Mouse (Mus musculus): Measurements from ENCODE around the gene Gba. TPM values are rescaled to one million over a fixed set of nuclear protein-coding genes. Genes with fewer than 3 reads are reported as not detected.
A peak's percentile ranks its signal among the peaks of the same experiment; 100 is the strongest.

Gene Gba
- polyA plus RNA-seq, 1 experiment: 52.5 TPM

DNA sequence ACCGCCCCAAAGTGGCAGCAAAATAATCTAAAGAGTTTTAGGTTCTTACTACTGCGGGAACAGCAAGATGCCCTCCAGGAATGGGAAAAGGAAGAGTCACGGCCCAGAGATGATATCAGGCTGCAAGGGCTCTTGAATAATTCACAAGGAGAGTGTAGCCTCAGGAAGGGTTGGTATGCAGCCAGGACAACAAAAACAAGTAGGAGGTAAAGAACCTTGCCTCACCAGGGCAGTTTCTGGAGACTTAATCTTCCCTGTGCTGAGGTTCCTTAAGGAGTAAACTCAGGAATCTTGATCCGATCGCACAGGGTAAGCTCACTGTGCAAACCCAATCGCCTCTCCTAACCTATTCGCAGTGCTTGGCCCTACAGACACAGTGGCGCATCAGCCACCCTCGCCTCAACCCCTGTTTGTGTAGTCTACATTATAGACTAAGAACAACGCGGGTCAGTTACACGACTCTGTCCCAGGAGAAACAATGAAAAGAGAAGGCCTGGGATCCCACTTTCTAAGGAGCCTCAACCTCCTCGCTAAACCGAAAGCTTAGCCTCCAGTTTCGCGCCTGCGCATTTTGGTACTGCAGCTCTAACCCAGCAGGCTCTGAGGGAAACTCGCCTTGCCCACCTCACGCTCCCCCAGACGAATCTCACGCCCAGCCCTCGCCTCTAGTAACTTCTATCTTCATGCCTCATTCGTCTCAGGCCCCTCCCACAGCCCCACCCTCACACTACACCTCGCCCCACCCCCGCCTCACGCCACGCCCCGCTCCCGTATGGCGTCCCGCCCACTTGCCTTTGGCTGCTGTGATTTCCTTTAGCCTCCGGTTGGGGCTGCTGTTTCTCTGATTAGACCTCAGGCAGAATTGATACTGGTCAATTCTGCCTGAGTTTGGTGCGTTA lies 6.5 kb upstream of the Gba start:
- H3ac ChIP-seq (ENCODE audit: control insufficient read depth, insufficient read length): no peak overlapping the region
- H3K4me3 ChIP-seq: peak overlapping the region; percentile 31
- TF ChIP-seq POLR2AphosphoS2 (IDR thresholded peaks at IDR 0.05; ENCODE audit: insufficient read length, low read depth) (peak; percentile 86), MAX (IDR thresholded peaks at IDR 0.05; ENCODE audit: low read depth) (no peak), POLR2A (IDR thresholded peaks at IDR 0.05; ENCODE audit: insufficient read length, low read depth) (peak; percentile 78), TCF3 (IDR thresholded peaks at IDR 0.05; ENCODE audit: insufficient read length, low read depth) (no peak)
- H3K4me2 ChIP-seq (ENCODE audit: low read depth): peak overlapping the region; percentile 80
- H3K36me3 ChIP-seq (ENCODE audit: control insufficient read depth, insufficient read depth): no peaks in the 10 kb centered on the region
- H3K27me3 ChIP-seq (ENCODE audit: control insufficient read depth, insufficient read depth, insufficient read length): no peaks in the 10 kb centered on the region
- H3K79me2 ChIP-seq (ENCODE audit: control insufficient read depth, insufficient read depth): no peaks in the 10 kb centered on the region

DNA sequence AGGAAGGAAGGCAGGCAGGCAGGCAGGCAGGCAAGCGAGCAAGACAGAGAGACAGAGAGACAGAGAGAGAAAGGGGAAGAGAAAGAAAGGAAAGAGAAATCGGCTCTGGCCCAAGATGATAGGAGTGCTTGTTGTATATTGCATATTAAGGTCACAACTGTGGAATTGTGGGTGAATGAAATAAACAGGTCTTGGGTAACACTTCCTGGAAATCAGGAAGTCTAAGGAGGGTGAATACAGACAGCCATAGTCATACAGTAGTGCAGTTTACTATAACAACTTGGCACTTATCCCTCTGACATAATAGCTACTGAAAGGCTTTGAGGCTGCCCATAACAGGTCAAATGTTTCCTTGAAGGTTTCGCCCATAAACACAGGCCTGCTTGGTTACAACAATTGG lies 2.9 kb upstream of the Gba start:
- no peak overlapping the region for H3K4me2 ChIP-seq (ENCODE audit: low read depth)
- H3ac ChIP-seq (ENCODE audit: control insufficient read depth, insufficient read length): no peak overlapping the region
- TF ChIP-seq REST (IDR thresholded peaks at IDR 0.05; ENCODE audit: insufficient read depth, insufficient read length) (no peak), USF1 (IDR thresholded peaks at IDR 0.05; ENCODE audit: low read depth) (no peak), POLR2A (IDR thresholded peaks at IDR 0.05; ENCODE audit: insufficient read length, low read depth) (no peak), MAX (IDR thresholded peaks at IDR 0.05; ENCODE audit: low read depth) (no peak), MYOG (IDR thresholded peaks at IDR 0.05; ENCODE audit: control insufficient read depth in 1 of 3, insufficient read depth in 1 of 3, insufficient read length in 2 of 3, low read depth in 2 of 3) (no peak), E2F4 (IDR thresholded peaks at IDR 0.05; ENCODE audit: insufficient read depth) (no peak), MYOD1 (IDR thresholded peaks at IDR 0.05; ENCODE audit: control insufficient read depth in 1 of 3, insufficient read length in 2 of 3, low read depth in 2 of 3) (no peak), SRF (IDR thresholded peaks at IDR 0.05; ENCODE audit: control insufficient read depth, insufficient read length, low read depth) (no peak)
- peaks cover 6% of the 10 kb centered on the region for H3K79me2 ChIP-seq (ENCODE audit: control insufficient read depth, insufficient read depth)
- H3K4me3 ChIP-seq: no peak overlapping the region
- no peaks in the 10 kb centered on the region for H3K36me3 ChIP-seq (ENCODE audit: control insufficient read depth, insufficient read depth)
- H3K27me3 ChIP-seq (ENCODE audit: control insufficient read depth, insufficient read depth, insufficient read length): no peaks in the 10 kb centered on the region

DNA sequence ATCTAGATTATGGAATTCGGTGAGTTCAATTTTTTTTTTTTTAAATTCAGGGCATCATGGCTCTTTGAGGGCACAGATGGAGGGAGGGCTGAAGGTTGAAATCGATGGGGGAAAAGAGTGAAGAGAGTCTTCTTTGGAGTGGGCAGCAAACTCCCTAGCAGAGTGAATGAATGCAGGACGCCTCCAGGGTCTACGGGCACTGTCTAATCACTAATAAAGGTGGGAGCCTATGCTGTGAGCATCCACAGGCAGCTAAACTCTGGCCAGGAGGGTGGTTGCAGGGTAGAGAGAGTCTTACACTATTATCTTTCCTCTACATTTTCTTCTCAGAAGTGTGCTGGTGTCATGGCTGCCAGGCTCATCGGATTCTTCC lies 400 bp downstream of the Gba start:
- TF ChIP-seq MYOD1 (IDR thresholded peaks at IDR 0.05; ENCODE audit: control insufficient read depth in 1 of 3, insufficient read length in 2 of 3, low read depth in 2 of 3) (no peak), MYOG (IDR thresholded peaks at IDR 0.05; ENCODE audit: control insufficient read depth in 1 of 3, insufficient read depth in 1 of 3, insufficient read length in 2 of 3, low read depth in 2 of 3) (no peak), TCF12 (IDR thresholded peaks at IDR 0.05; ENCODE audit: insufficient read depth, poor library complexity, severe bottlenecking) (no peak), MAX (IDR thresholded peaks at IDR 0.05; ENCODE audit: low read depth) (no peak)
- H3K4me2 ChIP-seq (ENCODE audit: low read depth): peak overlapping the region; percentile 93
- peaks cover 8% of the 10 kb centered on the region for H3K36me3 ChIP-seq (ENCODE audit: control insufficient read depth, insufficient read depth)
- peak overlapping the region; percentile 29 for H3K4me3 ChIP-seq
- H3K27me3 ChIP-seq (ENCODE audit: control insufficient read depth, insufficient read depth, insufficient read length): no peaks in the 10 kb centered on the region
- no peak overlapping the region for H3ac ChIP-seq (ENCODE audit: control insufficient read depth, insufficient read length)
- H3K79me2 ChIP-seq (ENCODE audit: control insufficient read depth, insufficient read depth): peaks cover 6% of the 10 kb centered on the region

DNA sequence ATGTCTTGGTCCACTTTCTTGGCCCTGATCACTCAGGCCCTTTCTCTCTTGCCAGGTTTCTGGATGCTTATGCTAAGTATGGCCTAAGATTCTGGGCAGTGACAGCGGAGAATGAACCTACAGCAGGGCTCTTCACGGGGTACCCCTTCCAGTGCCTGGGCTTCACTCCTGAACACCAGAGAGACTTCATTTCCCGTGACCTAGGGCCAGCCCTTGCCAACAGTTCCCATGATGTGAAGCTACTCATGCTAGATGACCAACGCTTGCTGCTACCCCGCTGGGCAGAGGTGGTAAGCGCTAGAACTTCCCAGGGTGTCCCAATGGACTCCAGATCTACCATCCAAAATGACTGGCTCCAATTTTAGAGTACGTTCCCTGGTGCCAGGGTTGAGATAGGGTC lies 3.4 kb downstream of the Gba start:
- Histone ChIP-seq H3K27me3 (ENCODE audit: control insufficient read depth, insufficient read depth, insufficient read length) (no peaks in the 10 kb centered on the region), H3K36me3 (ENCODE audit: control insufficient read depth, insufficient read depth) (peaks cover 20% of the 10 kb centered on the region), H3K4me3 (no peak overlapping the region), H3ac (ENCODE audit: control insufficient read depth, insufficient read length) (no peak overlapping the region), H3K79me2 (ENCODE audit: control insufficient read depth, insufficient read depth) (peaks cover 6% of the 10 kb centered on the region), H3K4me2 (ENCODE audit: low read depth) (no peak overlapping the region)
- no peak for TF ChIP-seq SRF (IDR thresholded peaks at IDR 0.05; ENCODE audit: control insufficient read depth, insufficient read length, low read depth)
- no peak for TF ChIP-seq REST (IDR thresholded peaks at IDR 0.05; ENCODE audit: insufficient read depth, insufficient read length)
- no peak for TF ChIP-seq USF1 (IDR thresholded peaks at IDR 0.05; ENCODE audit: low read depth)
- TF ChIP-seq TCF12 (IDR thresholded peaks at IDR 0.05; ENCODE audit: insufficient read depth, poor library complexity, severe bottlenecking): no peak
- TF ChIP-seq MYOD1 (IDR thresholded peaks at IDR 0.05; ENCODE audit: control insufficient read depth in 1 of 3, insufficient read length in 2 of 3, low read depth in 2 of 3): no peak
- TF ChIP-seq CEBPB (IDR thresholded peaks at IDR 0.05; ENCODE audit: insufficient read depth, poor library complexity, severe bottlenecking): no peak
- no peak for TF ChIP-seq TCF3 (IDR thresholded peaks at IDR 0.05; ENCODE audit: insufficient read length, low read depth)
- no peak for TF ChIP-seq POLR2AphosphoS2 (IDR thresholded peaks at IDR 0.05; ENCODE audit: insufficient read length, low read depth)
- no peak for TF ChIP-seq MAX (IDR thresholded peaks at IDR 0.05; ENCODE audit: low read depth)
- no peak for TF ChIP-seq E2F4 (IDR thresholded peaks at IDR 0.05; ENCODE audit: insufficient read depth)
- TF ChIP-seq MYOG (IDR thresholded peaks at IDR 0.05; ENCODE audit: control insufficient read depth in 1 of 3, insufficient read depth in 1 of 3, insufficient read length in 2 of 3, low read depth in 2 of 3): no peak

DNA sequence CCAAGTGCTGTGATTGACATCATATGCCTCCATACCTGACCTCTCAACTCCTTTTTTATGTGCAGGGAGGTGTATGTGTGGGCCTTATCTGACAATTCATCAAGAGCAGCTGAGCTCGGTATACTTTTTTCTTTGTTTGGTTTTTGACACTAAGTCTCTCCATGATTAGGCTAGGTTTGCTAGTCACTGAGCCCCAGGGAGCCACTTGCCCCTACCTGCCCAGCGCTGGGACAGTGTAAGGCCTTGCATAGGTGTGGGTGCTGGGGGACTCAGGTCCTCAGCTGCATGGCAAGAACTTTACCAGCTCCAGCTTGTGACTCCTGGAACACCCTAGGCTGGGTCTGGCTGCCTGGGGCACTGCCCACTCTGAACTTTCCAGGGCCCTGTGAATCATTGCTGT lies 4.0 kb downstream of the Gba start:
- Histone ChIP-seq H3K4me3 (no peak overlapping the region), H3K36me3 (ENCODE audit: control insufficient read depth, insufficient read depth) (peaks cover 20% of the 10 kb centered on the region), H3K79me2 (ENCODE audit: control insufficient read depth, insufficient read depth) (peaks cover 6% of the 10 kb centered on the region), H3K4me2 (ENCODE audit: low read depth) (no peak overlapping the region), H3ac (ENCODE audit: control insufficient read depth, insufficient read length) (no peak overlapping the region), H3K27me3 (ENCODE audit: control insufficient read depth, insufficient read depth, insufficient read length) (no peaks in the 10 kb centered on the region)
- TF ChIP-seq POLR2AphosphoS2 (IDR thresholded peaks at IDR 0.05; ENCODE audit: insufficient read length, low read depth) (peak; percentile 17), TCF12 (IDR thresholded peaks at IDR 0.05; ENCODE audit: insufficient read depth, poor library complexity, severe bottlenecking) (no peak)

Measured in myocyte (in vitro differentiated cells).